Mouse (Mus musculus) lung, embryonic 14.5 days (tissue): ENCODE results near the gene Trim71. TPM values are rescaled to one million over a fixed set of nuclear protein-coding genes. Genes with fewer than 3 reads are reported as not detected.

Experiments used
- ATAC-seq: fragments of 200-750 bp; cut with Nextera tagmentation; 2 replicates; pipeline ENCODE4 v1.8.0; 2017; ENCODE audit warnings: mild to moderate bottlenecking, moderate TSS enrichment, moderate library complexity; ENCODE audit not compliant: insufficient read depth
- DNase-seq: peaks from one replicate; pipeline ENCODE4 v3.0.0-alpha.2; 2015
- H3K27ac ChIP-seq: fragments of 300-500 bp; sonication (generic); 2 replicates; pipeline ENCODE4 v1.5.1; 2014; ENCODE audit warnings: low read depth, mild to moderate bottlenecking, moderate library complexity
- H3K27me3 ChIP-seq: fragments of 300-500 bp; sonication (generic); 2 replicates; pipeline ENCODE4 v1.6.1; 2014; ENCODE audit warnings: low read length, control low read depth; ENCODE audit not compliant: insufficient read depth
- H3K36me3 ChIP-seq: fragments of 300-500 bp; sonication (generic); 2 replicates; pipeline ENCODE4 v1.6.1; 2014; ENCODE audit warnings: control low read depth; ENCODE audit not compliant: insufficient read depth
- H3K4me1 ChIP-seq: fragments of 300-500 bp; sonication (generic); 2 replicates; pipeline ENCODE4 v1.6.1; 2014; ENCODE audit warnings: antibody characterized with exemption, control low read depth; ENCODE audit not compliant: insufficient read depth
- H3K4me2 ChIP-seq: fragments of 300-500 bp; sonication (generic); 2 replicates; pipeline ENCODE4 v1.6.1; 2014; ENCODE audit warnings: mild to moderate bottlenecking
- H3K4me3 ChIP-seq: fragments of 300-500 bp; sonication (generic); 2 replicates; pipeline ENCODE4 v1.5.1; 2014; ENCODE audit warnings: low read depth, low read length
- H3K9ac ChIP-seq: fragments of 300-500 bp; sonication (generic); 2 replicates; pipeline ENCODE4 v1.6.1; 2014
- H3K9me3 ChIP-seq: fragments of 300-500 bp; sonication (generic); 2 replicates; pipeline ENCODE4 v1.6.1; 2016; ENCODE audit warnings: low read depth, low read length, control low read depth
- CTCF ChIP-seq: IDR thresholded peaks from 2 replicates; pipeline ENCODE4 v1.5.1; 2016; ENCODE audit warnings: antibody characterized with exemption, low read depth
- WGBS: fragments of 180-500 bp; shearing (Covaris S2); extraction: QIAGEN DNeasy Blood & Tissue Kit; methylation state at CpG from one replicate; pipeline ENCODE4 v1.1.7; 2014; 5-methylcytosine and 5-hydroxymethylcytosine counted together
- polyA plus RNA-seq: library from polyadenylated mRNA; unstranded; fragments of >200 nt; fragmentation: Nextera tagmentation; extraction: Ambion mirVana; gene quantifications from 2 replicates; pipeline ENCODE4 v1.2.1, GENCODE M21; 2014

Trim71 gene
- polyA plus RNA-seq, 1 experiment from 2014 or later, result 1.5 TPM

GRCm38 (mm10) chr9:114484771-114485170 lies 79.4 kb downstream of the Trim71 start:
- no peak overlapping the region for H3K4me2 ChIP-seq
- H3K9ac ChIP-seq, result no peak overlapping the region
- TF ChIP-seq CTCF, result no peak
- H3K4me1 ChIP-seq, result no peaks in the 10 kb centered on the region
- H3K36me3 ChIP-seq, result no peaks in the 10 kb centered on the region
- no peak; the same call in 1 of the 2 replicates for ATAC-seq
- no peak overlapping the region for H3K27ac ChIP-seq
- DNase-seq, result no peak
- H3K9me3 ChIP-seq, result no peaks in the 10 kb centered on the region
- 68% methylated on average over 5 of the region's 5 CpGs for WGBS
- H3K4me3 ChIP-seq, result no peak overlapping the region
- H3K27me3 ChIP-seq, result no peaks in the 10 kb centered on the region

GRCm38 (mm10) chr9:114480940-114481339 lies 83.2 kb downstream of the Trim71 start:
- Histone ChIP-seq H3K9me3 (no peaks in the 10 kb centered on the region), H3K36me3 (no peaks in the 10 kb centered on the region), H3K4me3 (no peak overlapping the region), H3K27ac (no peak overlapping the region), H3K4me2 (no peak overlapping the region), H3K9ac (no peak overlapping the region), H3K4me1 (no peaks in the 10 kb centered on the region), H3K27me3 (no peaks in the 10 kb centered on the region)
- no peak for DNase-seq
- no peak for TF ChIP-seq CTCF
- no peak for ATAC-seq
- 68% methylated on average over 3 of the region's 3 CpGs for WGBS

- ATAC-seq (no peak), DNase-seq (no peak)
- no peaks in the 10 kb centered on the region for H3K36me3 ChIP-seq
- TF ChIP-seq CTCF, result no peak
- no peaks in the 10 kb centered on the region for H3K9me3 ChIP-seq
- H3K4me2 ChIP-seq, result no peak overlapping the region
- no peak overlapping the region for H3K9ac ChIP-seq
- no peak overlapping the region for H3K4me3 ChIP-seq
- no peak overlapping the region for H3K27ac ChIP-seq
- H3K27me3 ChIP-seq, result no peaks in the 10 kb centered on the region
- WGBS, result 93% methylated on average over 9 of the region's 9 CpGs
- H3K4me1 ChIP-seq, result no peaks in the 10 kb centered on the region
These were observed 87.2 kb downstream of the Trim71 start for GRCm38 (mm10) chr9:114477019-114477418.

GRCm38 (mm10) chr9:114471892-114472291 lies 92.3 kb downstream of the Trim71 start:
- Histone ChIP-seq H3K36me3 (0 out of 2 replicates have a peak, but pooled peaks cover 2% of the 10 kb centered on the region), H3K9me3 (no peaks in the 10 kb centered on the region), H3K27ac (no peak overlapping the region), H3K4me2 (no peak overlapping the region), H3K4me1 (no peaks in the 10 kb centered on the region), H3K9ac (no peak overlapping the region), H3K27me3 (no peaks in the 10 kb centered on the region), H3K4me3 (no peak overlapping the region)
- ATAC-seq (no peak), DNase-seq (no peak)
- WGBS, result 70% methylated on average over 7 of the region's 7 CpGs
- no peak for TF ChIP-seq CTCF

- Histone ChIP-seq H3K36me3 (0 out of 2 replicates have a peak, but pooled peaks cover 7% of the 10 kb centered on the region), H3K27me3 (no peaks in the 10 kb centered on the region), H3K9ac (no peak overlapping the region), H3K9me3 (no peaks in the 10 kb centered on the region), H3K4me1 (no peaks in the 10 kb centered on the region), H3K4me3 (no peak overlapping the region), H3K27ac (no peak overlapping the region), H3K4me2 (no peak overlapping the region)
- ATAC-seq, result no peak
- TF ChIP-seq CTCF, result no peak
- 90% methylated on average over 4 of the region's 4 CpGs for WGBS
- DNase-seq, result no peak
These were observed 95.5 kb downstream of the Trim71 start for GRCm38 (mm10) chr9:114468701-114469100.

- no peaks in the 10 kb centered on the region for H3K27me3 ChIP-seq
- ATAC-seq, result no peak
- 0 out of 2 replicates have a peak, but pooled peaks cover 9% of the 10 kb centered on the region for H3K36me3 ChIP-seq
- TF ChIP-seq CTCF, result no peak
- H3K4me2 ChIP-seq, result no peak overlapping the region
- no peaks in the 10 kb centered on the region for H3K9me3 ChIP-seq
- H3K27ac ChIP-seq, result no peak overlapping the region
- no peak overlapping the region for H3K4me3 ChIP-seq
- no peak overlapping the region for H3K9ac ChIP-seq
- 74% methylated on average over 5 of the region's 5 CpGs for WGBS
- no peak for DNase-seq
- H3K4me1 ChIP-seq, result no peaks in the 10 kb centered on the region
These were observed 96.0 kb downstream of the Trim71 start for GRCm38 (mm10) chr9:114468217-114468616.

GRCm38 (mm10) chr9:114466871-114467270 lies 97.3 kb downstream of the Trim71 start:
- TF ChIP-seq CTCF, result no peak
- Histone ChIP-seq H3K27me3 (no peaks in the 10 kb centered on the region), H3K4me1 (no peaks in the 10 kb centered on the region), H3K4me3 (no peak overlapping the region), H3K27ac (no peak overlapping the region), H3K9me3 (no peaks in the 10 kb centered on the region), H3K36me3 (0 out of 2 replicates have a peak, but pooled peaks cover 9% of the 10 kb centered on the region), H3K4me2 (no peak overlapping the region), H3K9ac (no peak overlapping the region)
- 70% methylated on average over 7 of the region's 7 CpGs for WGBS
- no peak for DNase-seq
- no peak for ATAC-seq

GRCm38 (mm10) chr9:114465442-114465841 lies 98.7 kb downstream of the Trim71 start:
- no peak for DNase-seq
- no peak for TF ChIP-seq CTCF
- Histone ChIP-seq H3K4me2 (no peak overlapping the region), H3K4me1 (no peaks in the 10 kb centered on the region), H3K9ac (no peak overlapping the region), H3K27ac (no peak overlapping the region), H3K36me3 (0 out of 2 replicates have a peak, but pooled peaks cover 17% of the 10 kb centered on the region), H3K4me3 (no peak overlapping the region), H3K9me3 (no peaks in the 10 kb centered on the region), H3K27me3 (no peaks in the 10 kb centered on the region)
- ATAC-seq, result no peak
- WGBS, result 60% methylated on average over 6 of the region's 6 CpGs
